Mouse (Mus musculus) heart, embryonic 11.5 days (tissue): ENCODE data around the gene Rbms1. TPM values are rescaled to one million over a fixed set of nuclear protein-coding genes. Genes with fewer than 3 reads are reported as not detected.

Experiments used
- ATAC-seq: fragments of 200-750 bp; cut with Nextera tagmentation; replicated peaks from 2 replicates; pipeline ENCODE4 v1.8.0; 2017; ENCODE audit warnings: moderate library complexity; ENCODE audit not compliant: insufficient number of reproducible peaks, low FRiP score, low TSS enrichment
- H3K27ac ChIP-seq: fragments of 300-500 bp; sonication (generic); 2 replicates; pipeline ENCODE4 v1.5.1; 2014; ENCODE audit warnings: mild to moderate bottlenecking, low read depth, low read length
- H3K27me3 ChIP-seq: fragments of 300-500 bp; sonication (generic); 2 replicates; pipeline ENCODE4 v1.6.1; 2014; ENCODE audit warnings: mild to moderate bottlenecking, low read length, mixed read lengths; ENCODE audit not compliant: control insufficient read depth, insufficient read depth
- H3K36me3 ChIP-seq: fragments of 300-500 bp; sonication (generic); 2 replicates; pipeline ENCODE4 v1.6.1; 2014; ENCODE audit warnings: mild to moderate bottlenecking, low read length, moderate library complexity, mixed read lengths; ENCODE audit not compliant: control insufficient read depth, insufficient read depth
- H3K4me1 ChIP-seq: fragments of 300-500 bp; sonication (generic); 2 replicates; pipeline ENCODE4 v1.6.1; 2014; ENCODE audit warnings: low read length; ENCODE audit not compliant: control insufficient read depth, insufficient read depth
- H3K4me2 ChIP-seq: fragments of 300-500 bp; sonication (generic); 2 replicates; pipeline ENCODE4 v1.6.1; 2014; ENCODE audit warnings: mild to moderate bottlenecking, moderate library complexity
- H3K4me3 ChIP-seq: fragments of 300-500 bp; sonication (generic); 2 replicates; pipeline ENCODE4 v1.5.1; 2014; ENCODE audit warnings: low read depth, low read length
- H3K9ac ChIP-seq: fragments of 300-500 bp; sonication (generic); 2 replicates; pipeline ENCODE4 v1.6.1; 2014; ENCODE audit warnings: mild to moderate bottlenecking, low read depth, low read length, moderate library complexity
- H3K9me3 ChIP-seq: fragments of 300-500 bp; sonication (generic); replicated peaks from 2 replicates; pipeline ENCODE4 v1.6.1; 2016; ENCODE audit warnings: low read length; ENCODE audit not compliant: control insufficient read depth
- WGBS: fragments of 180-500 bp; shearing (Covaris S2); extraction: QIAGEN DNeasy Blood & Tissue Kit; methylation state at CpG from one replicate; pipeline ENCODE4 v1.1.7; 2014; ENCODE audit not compliant: insufficient replicate concordance; 5-methylcytosine and 5-hydroxymethylcytosine counted together
- polyA plus RNA-seq: library from polyadenylated mRNA; unstranded; fragments of >200 nt; fragmentation: Nextera tagmentation; extraction: Ambion mirVana; gene quantifications from 2 replicates; pipeline ENCODE4 v1.2.1, GENCODE M21; 2014

Gene Rbms1
- polyA plus RNA-seq, 1 experiment from 2014 or later: 121 TPM

DNA sequence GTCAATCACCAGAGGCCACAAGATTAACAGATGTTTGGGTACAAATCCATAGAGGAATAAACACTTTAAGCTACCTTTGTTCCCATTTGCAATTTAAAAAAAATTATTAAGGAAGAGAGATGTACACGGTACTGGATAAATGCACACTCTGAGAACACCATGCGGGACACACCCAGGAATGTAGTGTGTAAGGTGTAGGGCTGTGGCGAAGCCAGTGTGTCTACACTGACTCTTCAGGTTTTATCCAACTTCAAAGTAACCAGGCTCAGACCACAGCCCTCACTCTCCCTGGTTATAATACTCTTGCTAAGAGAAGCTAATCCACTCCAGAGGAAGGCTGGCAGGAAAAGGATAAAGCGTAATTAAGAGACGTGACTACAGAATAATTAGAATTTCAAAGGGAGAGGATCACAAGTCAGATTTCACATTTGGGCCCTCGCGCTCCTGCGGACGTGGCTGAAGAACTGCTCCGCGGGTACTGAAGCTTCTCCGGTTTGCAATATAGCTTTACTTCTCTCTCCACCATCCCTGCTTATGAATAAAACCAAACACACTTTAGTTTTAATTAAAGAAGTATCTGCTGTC is 161.3 kb downstream of the Rbms1 start:
- WGBS: 65% methylated on average over 12 of the region's 12 CpGs
- peaks cover 24% of the 10 kb centered on the region for H3K4me1 ChIP-seq

DNA sequence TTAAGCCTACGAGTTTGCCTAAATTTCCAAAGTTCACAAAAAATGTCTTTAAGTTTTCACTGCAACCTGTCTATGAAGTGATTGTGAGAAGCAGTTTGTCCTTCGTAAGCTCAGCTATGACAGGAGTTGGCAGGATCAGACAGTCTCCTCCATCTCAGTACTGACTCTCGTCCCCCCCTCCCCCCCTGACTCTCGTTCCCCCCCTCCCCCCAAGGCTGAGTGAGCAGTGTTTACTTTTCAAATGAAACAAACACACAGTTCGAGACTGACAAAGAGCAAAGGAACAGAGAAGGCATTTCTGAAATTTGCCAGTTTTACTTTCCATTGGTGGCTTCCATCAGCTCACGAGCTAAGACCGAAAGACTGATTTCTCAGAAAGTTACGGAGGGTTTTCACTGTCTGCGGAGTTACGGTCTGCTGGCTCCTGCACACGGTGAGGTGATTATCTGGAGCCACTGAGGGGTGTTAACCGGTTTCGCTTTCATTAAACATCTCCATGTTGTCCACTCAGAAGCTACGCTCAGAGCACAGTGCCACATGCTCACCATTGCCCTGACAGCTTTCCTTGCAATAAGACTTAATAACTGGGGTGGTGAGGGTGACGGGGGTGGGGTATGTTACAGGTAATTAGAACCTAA is 162.0 kb downstream of the Rbms1 start:
- ATAC-seq: no peak
- Histone ChIP-seq H3K4me2 (peak overlapping the region; percentile 47), H3K27me3 (no peaks in the 10 kb centered on the region), H3K9ac (no peak overlapping the region), H3K4me1 (peaks cover 24% of the 10 kb centered on the region), H3K9me3 (no peaks in the 10 kb centered on the region), H3K4me3 (0 out of 2 replicates have a peak overlapping the region, but pooled peaks have one; percentile 16), H3K36me3 (peaks cover 2% of the 10 kb centered on the region), H3K27ac (no peak overlapping the region)
- 40% methylated on average over 15 of the region's 15 CpGs for WGBS

More for the DNA sequence above, 161.3 kb downstream of the Rbms1 start:
- Histone ChIP-seq H3K27me3 (no peaks in the 10 kb centered on the region), H3K9me3 (no peaks in the 10 kb centered on the region), H3K4me3 (no peak overlapping the region), H3K4me2 (no peak overlapping the region; the same call in 1 of the 2 replicates), H3K36me3 (peaks cover 2% of the 10 kb centered on the region; the same call in 1 of the 2 replicates), H3K27ac (no peak overlapping the region), H3K9ac (no peak overlapping the region)
- no peak for ATAC-seq

DNA sequence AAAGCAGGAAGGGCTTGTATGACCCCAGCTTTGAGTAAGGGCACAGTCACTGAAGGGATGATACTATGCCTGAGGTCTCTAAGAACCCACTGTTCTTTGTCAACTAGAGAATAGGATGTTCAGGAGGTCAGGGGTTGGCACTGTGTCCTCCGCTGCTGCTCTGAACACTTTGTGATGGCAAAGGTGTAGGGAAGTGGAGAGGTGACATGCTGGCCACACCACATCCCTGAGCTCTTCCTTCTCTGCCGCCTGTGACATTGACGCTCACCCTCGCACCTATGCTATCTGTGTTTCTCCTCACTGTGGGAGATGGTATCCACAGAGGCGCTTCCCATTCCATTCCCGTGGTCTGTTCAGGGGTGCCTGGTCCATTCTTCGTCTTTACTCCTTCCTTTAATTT is 163.2 kb downstream of the Rbms1 start:
- Histone ChIP-seq H3K4me2 (no peak overlapping the region), H3K4me3 (no peak overlapping the region), H3K27ac (no peak overlapping the region), H3K4me1 (peaks cover 17% of the 10 kb centered on the region), H3K27me3 (no peaks in the 10 kb centered on the region), H3K9me3 (no peaks in the 10 kb centered on the region), H3K36me3 (peaks cover 6% of the 10 kb centered on the region; the same call in 1 of the 2 replicates), H3K9ac (no peak overlapping the region)
- ATAC-seq: no peak
- WGBS: 77% methylated on average over 7 of the region's 7 CpGs

DNA sequence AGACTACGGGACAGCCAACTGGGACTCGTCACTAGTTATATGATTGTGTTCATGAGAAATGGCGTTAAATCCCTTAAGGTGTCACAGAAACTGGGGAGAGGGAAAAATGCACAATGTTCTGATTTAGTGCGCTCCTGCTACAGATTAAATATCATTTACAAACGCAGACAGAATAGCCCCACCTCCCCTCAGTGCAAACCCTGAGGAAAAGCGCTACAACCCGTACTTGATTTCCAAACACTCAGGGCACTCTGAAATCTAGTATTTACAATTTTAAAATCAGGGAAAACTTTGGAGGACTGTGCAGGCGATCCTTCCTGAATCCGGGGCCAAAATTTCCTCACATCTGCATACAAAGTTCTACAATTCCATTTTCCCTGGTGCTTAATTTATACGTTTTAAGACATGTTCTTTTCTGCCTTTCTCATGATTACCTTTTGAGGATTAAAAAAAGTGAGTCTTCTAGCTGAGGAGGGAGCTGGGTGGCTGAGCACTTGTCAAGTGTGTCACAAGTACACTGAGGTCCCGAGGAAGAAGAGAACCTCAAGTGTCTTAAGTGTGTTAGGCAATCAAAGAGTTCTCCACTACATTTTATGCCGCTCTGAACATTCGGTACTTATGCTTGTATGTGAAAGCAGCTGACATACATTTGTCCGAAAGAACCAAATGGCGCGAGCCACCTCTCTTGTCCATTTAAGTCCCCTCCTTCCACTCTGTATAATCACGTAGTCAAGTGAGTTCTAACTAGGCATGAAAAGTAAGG is 164.0 kb downstream of the Rbms1 start:
- Histone ChIP-seq H3K4me3 (no peak overlapping the region), H3K9ac (no peak overlapping the region), H3K9me3 (no peaks in the 10 kb centered on the region), H3K27ac (no peak overlapping the region), H3K4me2 (no peak overlapping the region), H3K36me3 (peaks cover 6% of the 10 kb centered on the region; the same call in 1 of the 2 replicates), H3K27me3 (no peaks in the 10 kb centered on the region), H3K4me1 (peaks cover 14% of the 10 kb centered on the region)
- 92% methylated on average over 17 of the region's 17 CpGs for WGBS
- ATAC-seq: no peak

DNA sequence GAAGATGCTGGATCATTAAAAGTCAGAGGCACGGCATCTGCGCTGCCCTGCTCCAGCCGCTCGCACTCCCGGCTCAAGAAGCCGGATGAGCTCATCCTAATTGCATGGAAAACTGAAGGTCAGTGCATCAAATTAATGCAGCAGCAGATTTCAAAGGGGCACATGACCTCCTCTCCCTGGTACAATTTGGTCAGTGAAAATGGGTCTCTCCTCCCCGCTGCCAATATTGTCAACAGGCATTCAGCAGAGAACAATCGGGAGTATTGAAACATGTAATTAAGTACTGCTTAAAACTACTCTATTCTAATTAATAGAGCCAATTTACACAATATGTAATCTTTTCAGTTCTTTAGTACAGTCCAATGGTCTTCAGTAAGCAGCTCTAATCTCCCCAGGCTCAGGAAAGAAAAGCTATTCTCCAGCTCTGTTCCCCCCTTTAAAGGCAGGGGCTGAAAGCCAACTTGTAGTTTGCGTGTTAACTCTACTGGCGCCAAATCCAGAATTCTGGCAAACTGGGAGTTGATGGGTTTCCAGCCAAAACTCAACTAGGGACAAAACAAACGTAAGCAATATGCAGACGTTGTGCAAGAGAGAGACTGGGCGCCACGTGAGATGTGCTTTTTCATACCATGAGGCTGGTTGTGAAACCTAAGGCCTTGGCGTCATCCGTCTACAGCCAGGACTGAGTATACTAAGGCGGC is 165.9 kb downstream of the Rbms1 start:
- ATAC-seq: no peak
- H3K4me3 ChIP-seq: no peak overlapping the region
- H3K4me1 ChIP-seq: peaks cover 11% of the 10 kb centered on the region
- peaks cover 6% of the 10 kb centered on the region; the same call in 1 of the 2 replicates for H3K36me3 ChIP-seq
- H3K27me3 ChIP-seq: no peaks in the 10 kb centered on the region
- no peak overlapping the region for H3K27ac ChIP-seq
- H3K4me2 ChIP-seq: no peak overlapping the region
- 91% methylated on average over 17 of the region's 17 CpGs for WGBS
- no peak overlapping the region for H3K9ac ChIP-seq
- H3K9me3 ChIP-seq: no peaks in the 10 kb centered on the region

DNA sequence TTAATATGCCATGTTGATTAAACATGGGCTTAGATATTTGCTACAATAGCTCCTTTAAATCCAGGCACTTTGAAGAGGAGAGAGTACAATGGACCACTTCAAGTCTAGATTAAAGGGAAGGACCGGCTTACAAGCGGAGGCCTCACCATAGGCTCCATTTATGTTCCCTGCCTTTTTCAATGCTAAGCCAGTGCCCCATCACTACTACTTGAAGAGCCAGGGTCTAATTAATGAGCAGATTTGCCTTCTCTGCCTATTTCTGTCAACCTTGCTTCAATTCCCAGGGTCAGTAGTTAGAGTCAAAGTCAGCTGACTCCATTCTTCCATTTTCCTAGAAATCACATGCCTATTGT is 166.4 kb downstream of the Rbms1 start:
- no peak for ATAC-seq
- Histone ChIP-seq H3K27ac (no peak overlapping the region), H3K4me3 (no peak overlapping the region), H3K9ac (no peak overlapping the region), H3K36me3 (peaks cover 6% of the 10 kb centered on the region; the same call in 1 of the 2 replicates), H3K4me1 (peaks cover 9% of the 10 kb centered on the region), H3K4me2 (no peak overlapping the region), H3K9me3 (no peaks in the 10 kb centered on the region), H3K27me3 (no peaks in the 10 kb centered on the region)
- WGBS: 79% methylated on average over 2 of the region's 2 CpGs

DNA sequence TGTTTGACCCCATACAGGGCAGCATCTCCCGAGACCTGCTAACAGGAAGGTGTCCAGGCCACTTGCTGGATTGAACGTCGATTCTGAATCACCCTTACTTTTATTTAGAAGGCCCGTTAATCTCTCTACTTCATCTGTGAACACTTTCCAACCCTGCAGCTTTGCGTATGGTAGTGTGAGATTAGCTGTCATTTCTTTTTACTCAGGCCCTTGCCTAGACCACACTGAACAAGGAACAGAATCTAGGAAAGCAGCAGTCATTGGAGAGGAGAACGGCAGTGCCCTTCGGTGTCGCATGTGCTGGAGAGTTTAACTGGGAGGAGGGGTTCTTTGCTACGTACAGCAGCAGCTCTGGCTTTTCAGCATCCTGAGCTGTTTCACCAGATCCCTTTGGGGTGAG is 167.1 kb downstream of the Rbms1 start:
- no peak overlapping the region for H3K4me2 ChIP-seq
- peaks cover 6% of the 10 kb centered on the region; the same call in 1 of the 2 replicates for H3K36me3 ChIP-seq
- WGBS: 78% methylated on average over 9 of the region's 9 CpGs
- no peak overlapping the region for H3K27ac ChIP-seq
- H3K9me3 ChIP-seq: no peaks in the 10 kb centered on the region
- no peaks in the 10 kb centered on the region for H3K27me3 ChIP-seq
- no peak overlapping the region for H3K4me3 ChIP-seq
- H3K4me1 ChIP-seq: peaks cover 3% of the 10 kb centered on the region; the same call in 1 of the 2 replicates
- no peak overlapping the region for H3K9ac ChIP-seq
- no peak for ATAC-seq

DNA sequence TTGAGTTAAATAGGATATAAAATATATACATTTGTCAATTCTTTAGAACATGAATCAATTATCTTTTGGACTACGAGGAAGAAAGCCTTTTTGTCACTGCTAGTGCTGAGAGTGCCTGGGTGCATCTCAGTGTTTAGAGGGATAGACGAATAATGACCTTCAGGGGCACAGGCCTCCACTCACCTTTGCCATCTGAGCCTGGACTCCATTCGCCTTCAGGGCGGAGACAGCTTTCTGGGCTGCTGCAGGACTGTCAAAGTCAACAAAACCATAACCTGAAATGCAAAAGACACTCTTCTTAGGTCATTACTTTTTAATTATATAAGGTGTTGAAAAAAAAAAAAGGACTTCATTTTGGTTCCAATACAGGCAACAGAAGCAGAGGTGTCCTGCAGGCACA is 170.5 kb downstream of the Rbms1 start:
- no peak overlapping the region for H3K4me2 ChIP-seq
- WGBS: 90% methylated on average over 4 of the region's 4 CpGs
- no peaks in the 10 kb centered on the region for H3K4me1 ChIP-seq
- no peak overlapping the region for H3K9ac ChIP-seq
- ATAC-seq: no peak
- no peaks in the 10 kb centered on the region for H3K9me3 ChIP-seq
- H3K36me3 ChIP-seq: peaks cover 8% of the 10 kb centered on the region; the same call in 1 of the 2 replicates
- no peak overlapping the region for H3K4me3 ChIP-seq
- H3K27me3 ChIP-seq: no peaks in the 10 kb centered on the region
- H3K27ac ChIP-seq: no peak overlapping the region
